Mouse (Mus musculus) lung, postnatal 0 days (tissue): Measurements from ENCODE around the gene Klf3. TPM values are rescaled to one million over a fixed set of nuclear protein-coding genes. Genes with fewer than 3 reads are reported as not detected.

ENCODE experiments used
- ATAC-seq: fragments of 200-750 bp; cut with Nextera tagmentation; 2 replicates; pipeline ENCODE4 v1.8.0; 2017; ENCODE audit warnings: moderate library complexity
- DNase-seq: peaks from one replicate; pipeline ENCODE4 v3.0.0-alpha.2; 2016; ENCODE audit warnings: low spot score
- H3K27ac ChIP-seq: fragments of 300-500 bp; sonication (generic); 2 replicates; pipeline ENCODE4 v1.5.1; 2014; ENCODE audit warnings: antibody characterized with exemption, mild to moderate bottlenecking, low read length, mixed read lengths
- H3K27me3 ChIP-seq: fragments of 300-500 bp; sonication (generic); replicated peaks from 2 replicates; pipeline ENCODE4 v1.6.1; 2014; ENCODE audit warnings: low read length, mixed read lengths; ENCODE audit not compliant: insufficient read depth
- H3K36me3 ChIP-seq: fragments of 300-500 bp; sonication (generic); 2 replicates; pipeline ENCODE4 v1.6.1; 2014; ENCODE audit warnings: low read length, mixed read lengths; ENCODE audit not compliant: insufficient read depth
- H3K4me1 ChIP-seq: fragments of 300-500 bp; sonication (generic); 2 replicates; pipeline ENCODE4 v1.6.1; 2014; ENCODE audit warnings: antibody characterized with exemption, low read depth, low read length, mixed read lengths; ENCODE audit not compliant: insufficient read depth
- H3K4me2 ChIP-seq: fragments of 300-500 bp; sonication (generic); replicated peaks from 2 replicates; pipeline ENCODE4 v1.6.1; 2014; ENCODE audit warnings: low read depth, mild to moderate bottlenecking, low read length, moderate library complexity, mixed read lengths
- H3K4me3 ChIP-seq: fragments of 300-500 bp; sonication (generic); 2 replicates; pipeline ENCODE4 v1.5.1; 2014; ENCODE audit warnings: low read depth, low read length
- H3K9ac ChIP-seq: fragments of 300-500 bp; sonication (generic); replicated peaks from 2 replicates; pipeline ENCODE4 v1.6.1; 2014; ENCODE audit warnings: low read depth, mild to moderate bottlenecking
- H3K9me3 ChIP-seq: fragments of 300-500 bp; sonication (generic); 2 replicates; pipeline ENCODE4 v1.6.1; 2016; ENCODE audit warnings: low read length, mixed read lengths
- CTCF ChIP-seq: IDR thresholded peaks from 2 replicates; pipeline ENCODE4 v1.5.1; 2016; ENCODE audit warnings: antibody characterized with exemption, mild to moderate bottlenecking
- EP300 ChIP-seq: IDR thresholded peaks from 2 replicates; pipeline ENCODE4 v1.6.1; 2016; ENCODE audit warnings: antibody characterized with exemption, mild to moderate bottlenecking, control low read depth
- WGBS: fragments of 180-500 bp; shearing (Covaris S2); extraction: QIAGEN DNeasy Blood & Tissue Kit; methylation state at CpG from one replicate; pipeline ENCODE4 v1.1.7; 2014; 5-methylcytosine and 5-hydroxymethylcytosine counted together
- polyA plus RNA-seq: library from polyadenylated mRNA; unstranded; fragments of >200 nt; fragmentation: Nextera tagmentation; extraction: Ambion mirVana; gene quantifications from 2 replicates; pipeline ENCODE4 v1.2.1, GENCODE M21; 2015

The Klf3 gene
- polyA plus RNA-seq, 1 experiment from 2014 or later, result 89.7 TPM

DNA sequence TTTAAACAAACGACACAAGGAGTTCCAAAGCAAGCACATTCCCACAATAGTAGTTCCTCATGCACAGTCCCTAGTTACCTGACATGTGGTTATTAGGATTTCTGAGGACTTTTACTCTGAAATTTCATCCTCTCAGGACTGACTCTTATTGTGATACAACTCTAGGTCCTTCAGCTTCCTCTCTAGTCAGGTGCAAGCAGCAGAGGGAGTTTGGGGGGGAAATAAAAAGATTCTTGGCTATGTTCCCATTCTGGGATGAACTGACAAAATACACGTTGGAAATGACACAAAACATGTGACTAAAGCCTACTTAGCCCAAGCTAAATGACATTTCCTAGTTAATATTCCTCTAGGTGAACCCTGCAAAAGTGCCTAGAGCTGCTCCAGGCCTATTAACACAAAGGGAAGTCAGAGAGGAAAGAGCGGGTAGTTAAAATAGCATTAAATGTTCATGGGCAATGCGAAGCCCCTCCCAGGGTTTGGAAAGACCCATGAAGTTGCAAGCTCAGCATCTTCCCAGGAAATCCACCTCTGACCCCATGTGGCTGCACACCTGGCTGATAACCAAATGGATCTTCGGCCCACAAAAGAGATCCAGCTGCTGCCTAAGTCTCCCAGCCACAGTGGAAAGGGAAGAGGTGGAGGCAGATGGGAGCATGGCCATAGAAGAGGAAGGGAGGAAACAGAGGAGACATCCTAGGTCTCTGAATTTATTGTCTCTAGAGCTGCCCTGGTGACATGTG is 49.6 kb downstream of the Klf3 start:
- H3K27me3 ChIP-seq, result no peaks in the 10 kb centered on the region
- H3K36me3 ChIP-seq, result no peaks in the 10 kb centered on the region
- DNase-seq, result peak; percentile 66
- H3K4me2 ChIP-seq, result no peak overlapping the region
- no peaks in the 10 kb centered on the region for H3K9me3 ChIP-seq
- H3K27ac ChIP-seq, result no peak overlapping the region
- 0 out of 2 replicates have a peak, but pooled peaks have one; percentile 11 for TF ChIP-seq CTCF
- peak; percentile 48 for TF ChIP-seq EP300
- H3K9ac ChIP-seq, result no peak overlapping the region
- peak; percentile 57 for ATAC-seq
- no peaks in the 10 kb centered on the region for H3K4me1 ChIP-seq
- no peak overlapping the region for H3K4me3 ChIP-seq
- 24% methylated on average over 5 of the region's 5 CpGs for WGBS

DNA sequence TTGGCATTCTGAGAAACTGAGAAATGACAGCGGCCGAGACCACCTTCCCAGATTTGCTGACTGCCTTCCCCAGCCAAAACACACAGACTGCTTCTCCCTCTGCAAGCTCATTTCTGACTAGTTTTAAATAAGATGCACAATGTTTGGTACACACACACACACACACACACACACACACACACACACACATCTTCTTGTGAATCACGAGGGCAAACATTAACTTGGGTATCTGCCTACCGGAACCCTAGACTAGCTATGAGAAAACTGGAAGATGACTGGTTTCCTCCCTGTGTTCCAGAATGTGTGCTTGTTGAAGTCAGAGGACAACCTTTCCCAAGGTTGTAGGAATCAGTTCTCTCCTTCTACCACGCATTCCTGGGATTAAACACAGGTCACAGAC is 50.2 kb downstream of the Klf3 start:
- no peaks in the 10 kb centered on the region for H3K36me3 ChIP-seq
- H3K4me2 ChIP-seq, result no peak overlapping the region
- H3K9ac ChIP-seq, result no peak overlapping the region
- ATAC-seq (no peak), DNase-seq (no peak)
- TF ChIP-seq EP300, result no peak
- TF ChIP-seq CTCF, result no peak
- H3K27ac ChIP-seq, result no peak overlapping the region
- no peak overlapping the region for H3K4me3 ChIP-seq
- no peaks in the 10 kb centered on the region for H3K27me3 ChIP-seq
- H3K9me3 ChIP-seq, result no peaks in the 10 kb centered on the region
- no peaks in the 10 kb centered on the region for H3K4me1 ChIP-seq
- WGBS, result 82% methylated on average over 5 of the region's 5 CpGs

DNA sequence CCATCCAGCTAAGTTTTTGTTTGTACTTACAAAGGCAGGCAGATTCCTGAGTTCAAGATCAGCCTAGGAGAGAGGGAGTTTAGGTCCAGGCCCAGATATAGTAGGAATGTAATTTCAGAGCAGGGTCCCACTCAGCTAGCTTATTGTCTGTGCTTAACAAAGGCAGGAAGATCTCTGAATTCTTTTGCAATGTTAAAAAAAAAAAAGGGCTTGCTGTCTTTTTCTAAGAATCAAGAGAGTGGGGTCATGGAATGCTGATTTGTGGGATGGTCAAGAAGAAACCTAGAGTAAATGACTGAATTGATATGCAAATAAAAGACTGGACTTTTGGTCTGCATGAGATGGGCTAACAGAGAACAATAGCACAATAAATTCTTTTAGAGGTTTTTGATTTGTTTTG is 52.0 kb downstream of the Klf3 start:
- Histone ChIP-seq H3K36me3 (no peaks in the 10 kb centered on the region), H3K9ac (no peak overlapping the region), H3K4me2 (no peak overlapping the region), H3K4me1 (no peaks in the 10 kb centered on the region), H3K27ac (no peak overlapping the region), H3K4me3 (no peak overlapping the region), H3K27me3 (no peaks in the 10 kb centered on the region), H3K9me3 (no peaks in the 10 kb centered on the region)
- DNase-seq (no peak), ATAC-seq (no peak)
- no peak for TF ChIP-seq CTCF
- no peak for TF ChIP-seq EP300

DNA sequence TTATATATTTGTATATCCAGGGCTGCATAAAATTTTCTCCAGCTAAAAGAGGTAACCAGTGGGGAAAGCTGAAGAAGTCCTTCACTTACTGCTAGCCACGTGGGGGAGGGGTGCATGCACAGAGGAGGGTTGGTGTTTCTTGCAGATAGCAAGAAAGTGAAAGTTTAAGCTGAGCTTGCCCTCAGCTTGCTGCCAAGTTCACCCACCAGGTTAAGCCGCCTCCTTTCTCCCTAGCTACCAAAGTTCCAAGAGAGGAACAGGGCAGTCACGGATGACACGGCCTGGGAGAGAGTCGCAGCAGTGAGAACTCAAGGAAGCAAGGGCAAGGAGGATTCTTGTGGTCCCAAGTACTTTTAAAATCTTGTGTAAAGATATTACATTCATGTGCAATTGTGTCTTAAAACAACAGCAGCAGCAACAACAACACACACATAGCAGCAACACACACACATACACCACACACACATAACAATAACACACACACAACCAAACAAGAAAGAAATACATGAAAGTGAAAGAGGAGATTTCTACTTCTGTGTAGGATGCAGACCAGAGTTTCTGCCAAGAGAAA is 57.8 kb downstream of the Klf3 start:
- Histone ChIP-seq H3K9me3 (no peaks in the 10 kb centered on the region), H3K9ac (no peak overlapping the region; the same call in 1 of the 2 replicates), H3K4me2 (peak overlapping the region; percentile 56), H3K4me1 (peaks cover 19% of the 10 kb centered on the region), H3K36me3 (no peaks in the 10 kb centered on the region), H3K27me3 (no peaks in the 10 kb centered on the region), H3K27ac (peak overlapping the region; percentile 91), H3K4me3 (peak overlapping the region; percentile 3; the same call in 1 of the 2 replicates)
- WGBS, result 30% methylated on average over 5 of the region's 5 CpGs
- peak; percentile 59 for DNase-seq
- TF ChIP-seq EP300 (no peak), CTCF (no peak)
- ATAC-seq, result peak; percentile 3; the same call in 1 of the 2 replicates

DNA sequence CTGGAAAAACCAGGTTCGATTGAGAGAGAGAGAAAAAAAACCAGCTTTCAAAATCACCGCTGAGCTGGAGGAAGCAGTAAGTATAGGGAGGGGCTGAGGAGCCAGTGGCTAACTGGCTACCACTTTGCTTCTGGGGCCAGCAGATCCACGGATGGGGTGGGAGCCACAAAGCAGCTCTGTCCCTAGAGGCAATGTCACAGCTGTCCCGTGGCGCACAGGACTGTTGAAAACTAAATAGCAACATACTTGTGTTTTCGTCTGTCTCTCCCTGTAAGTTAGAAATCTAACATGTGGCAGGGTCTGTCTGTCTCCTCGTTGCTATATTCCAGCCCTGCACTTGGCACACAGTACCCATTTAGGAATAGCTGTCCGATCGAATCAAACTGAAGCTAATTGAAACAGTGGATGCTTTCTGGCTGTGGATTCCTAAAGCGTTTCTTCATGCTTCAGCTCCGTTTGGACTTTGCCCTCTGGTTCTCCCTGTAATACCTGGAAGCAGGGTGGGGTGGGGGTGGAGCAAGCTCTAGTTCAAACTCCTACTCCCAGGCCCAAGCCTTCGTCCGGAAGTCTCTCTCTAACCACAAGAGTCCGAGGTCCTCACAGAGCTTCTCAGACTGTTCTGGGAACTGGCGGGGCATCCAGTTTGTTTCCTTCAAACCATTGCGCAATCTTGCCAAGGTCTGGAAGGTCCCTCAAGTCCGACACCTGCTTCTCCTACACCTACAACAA is 58.4 kb downstream of the Klf3 start:
- Histone ChIP-seq H3K27me3 (no peaks in the 10 kb centered on the region), H3K9me3 (no peaks in the 10 kb centered on the region), H3K4me3 (peak overlapping the region; percentile 3; the same call in 1 of the 2 replicates), H3K4me2 (peak overlapping the region; percentile 56), H3K9ac (no peak overlapping the region; the same call in 1 of the 2 replicates), H3K27ac (peak overlapping the region; percentile 91), H3K36me3 (no peaks in the 10 kb centered on the region), H3K4me1 (peaks cover 23% of the 10 kb centered on the region)
- DNase-seq (peak; percentile 87), ATAC-seq (peak; percentile 79)
- TF ChIP-seq EP300 (no peak), CTCF (no peak)
- 27% methylated on average over 17 of the region's 17 CpGs for WGBS

DNA sequence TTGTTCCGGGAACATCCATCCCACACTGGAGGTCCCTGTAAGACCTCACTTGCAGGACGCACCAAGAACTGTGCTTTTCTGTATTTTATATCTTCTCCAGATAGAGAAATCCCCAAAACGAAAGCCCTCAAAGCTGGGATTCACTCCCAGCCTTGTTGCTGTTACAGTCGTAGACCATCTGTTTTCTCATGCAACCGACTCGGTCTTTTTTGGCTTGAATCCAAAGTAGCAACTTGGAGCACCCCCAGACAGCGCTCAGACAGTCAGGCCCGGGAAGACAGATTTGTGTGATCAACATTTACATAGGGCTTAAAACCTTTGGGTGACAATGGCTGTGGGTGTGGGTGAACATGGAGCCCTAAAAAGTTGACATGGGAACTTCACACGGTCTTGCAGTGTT is 59.1 kb downstream of the Klf3 start:
- Histone ChIP-seq H3K9me3 (no peaks in the 10 kb centered on the region), H3K4me1 (peaks cover 23% of the 10 kb centered on the region), H3K9ac (no peak overlapping the region), H3K4me2 (peak overlapping the region; percentile 56; the same call in 1 of the 2 replicates), H3K36me3 (no peaks in the 10 kb centered on the region), H3K27ac (peak overlapping the region; percentile 91), H3K27me3 (no peaks in the 10 kb centered on the region), H3K4me3 (no peak overlapping the region)
- TF ChIP-seq CTCF (no peak), EP300 (no peak)
- WGBS, result 36% methylated on average over 9 of the region's 9 CpGs
- DNase-seq (peak; percentile 71), ATAC-seq (peak; percentile 28; the same call in 1 of the 2 replicates)
